Mouse (Mus musculus) right cerebral cortex, postnatal 25 days (tissue): ENCODE measurements around the gene Pcdh8.

Experiments
- DNase-seq: peaks from one replicate; pipeline ENCODE4 v3.0.0; 2022

Pcdh8 gene

DNA sequence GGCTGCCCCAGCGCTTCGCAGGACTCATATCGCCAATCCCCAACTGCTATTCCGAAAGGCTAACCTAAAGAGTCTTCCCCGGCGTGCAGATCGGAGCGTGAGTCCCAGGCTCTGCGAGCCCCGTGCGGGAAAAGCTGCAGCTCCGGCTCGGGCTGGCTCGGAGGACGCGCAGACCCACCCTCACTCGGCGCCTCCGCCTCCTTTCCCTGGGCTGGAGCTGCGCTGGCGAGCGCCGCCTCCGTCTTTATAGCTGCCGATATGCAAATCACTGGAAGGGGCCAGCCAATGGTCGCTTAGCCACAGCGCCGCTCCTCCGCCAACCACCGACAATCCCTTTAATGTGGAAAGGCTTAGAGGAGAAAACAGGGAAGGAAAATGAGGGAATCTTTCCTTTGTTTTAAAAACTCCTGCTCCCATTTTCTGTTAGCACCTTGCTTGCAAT lies at the start of gene Pcdh8:
Gene Pcdh8, minus strand, starts transcription at position 219 of the 442 bp plus-strand sequence.
- DNase-seq = peak; percentile 92

DNA sequence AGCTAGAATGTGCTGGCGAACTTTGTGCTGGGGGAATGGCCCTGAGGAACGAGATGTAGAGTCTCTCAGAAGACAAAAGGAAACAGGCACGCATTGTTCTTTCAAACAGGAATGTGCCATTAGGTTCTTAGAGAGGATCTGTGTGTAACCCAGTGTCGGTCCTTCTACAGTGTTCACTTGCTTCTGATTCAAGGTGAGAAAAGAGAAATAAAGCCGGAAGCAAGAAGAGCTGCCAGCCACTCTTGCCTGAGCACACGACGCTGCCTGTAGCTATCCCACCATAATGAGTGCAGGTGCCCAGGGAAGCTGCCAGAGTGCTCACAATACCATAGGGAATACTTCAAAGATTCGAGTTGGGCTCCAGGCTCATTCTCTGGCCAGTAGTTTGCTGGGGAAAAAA lies 43.6 kb upstream of the Pcdh8 start:
- no peak for DNase-seq

GRCm38 (mm10) chr14:79814084-79814483 lies 43.0 kb upstream of the Pcdh8 start:
- no peak for DNase-seq

GRCm38 (mm10) chr14:79793179-79793578 lies 22.1 kb upstream of the Pcdh8 start:
- DNase-seq = peak; percentile 35

- DNase-seq = no peak
Observed at GRCm38 (mm10) chr14:79789535-79789934, 18.4 kb upstream of the Pcdh8 start.

DNA sequence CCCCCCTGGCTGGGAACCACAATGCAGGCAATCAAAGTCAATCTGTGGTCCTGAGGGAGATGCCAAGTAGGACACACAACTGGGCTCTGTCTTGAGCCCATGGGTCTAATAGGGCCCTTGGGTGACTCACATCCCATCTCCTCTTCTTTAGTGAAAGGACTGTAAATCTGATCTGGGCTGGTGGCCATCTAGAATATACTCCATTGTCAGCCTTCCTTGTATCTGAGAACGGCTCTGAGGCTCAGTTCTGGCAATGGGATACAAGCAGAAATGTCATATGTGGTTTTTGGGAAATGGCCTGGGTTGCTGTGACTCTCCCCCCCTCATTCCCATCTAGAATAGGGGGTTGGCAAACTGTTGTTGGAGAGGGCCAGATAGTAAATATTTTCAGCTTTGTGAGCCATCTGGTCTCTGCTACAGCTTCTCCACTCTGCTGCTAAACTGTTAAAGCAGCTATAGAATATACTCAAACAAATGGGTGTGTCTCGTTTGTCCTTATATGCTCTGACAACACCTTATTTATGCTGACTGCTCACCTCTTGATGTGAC lies 17.6 kb upstream of the Pcdh8 start:
- DNase-seq = no peak

DNA sequence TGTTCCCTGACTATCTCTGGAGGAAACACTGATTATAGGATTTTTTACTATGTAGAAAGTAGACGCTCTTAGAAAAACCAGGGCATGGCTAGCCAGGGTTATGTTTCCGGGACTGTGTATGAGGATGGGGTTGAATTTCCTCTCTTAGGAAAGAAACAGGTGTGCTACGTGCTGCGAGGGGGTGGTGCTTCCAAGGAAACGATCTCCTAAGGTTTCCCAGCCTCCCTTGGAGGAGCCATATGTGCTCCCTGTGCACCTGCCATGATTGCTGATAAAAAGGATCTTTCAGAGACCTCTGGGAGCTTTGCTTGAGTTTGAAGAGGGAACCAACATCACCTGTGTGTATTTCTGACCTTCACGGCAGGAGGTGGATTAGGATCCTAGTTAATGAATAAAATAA lies 16.8 kb upstream of the Pcdh8 start:
- DNase-seq = no peak

DNA sequence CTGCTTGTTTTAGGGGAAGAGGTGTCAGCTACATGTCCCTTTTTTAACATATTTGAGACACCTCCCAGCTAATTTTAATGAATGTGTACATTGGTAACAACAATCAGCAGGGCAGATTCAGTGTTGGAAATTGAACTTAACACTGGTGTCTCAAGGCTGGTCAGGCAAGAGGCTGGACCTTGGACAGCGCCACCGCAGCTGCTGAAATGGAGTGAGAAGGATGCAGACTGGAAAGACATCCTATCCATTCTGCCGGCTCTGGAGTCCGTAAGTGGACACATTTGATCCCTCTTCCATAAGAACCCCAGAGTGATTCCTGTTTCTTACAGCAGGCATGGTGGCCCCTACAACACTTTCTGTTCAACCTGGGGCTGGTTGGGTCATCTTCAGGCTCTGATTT lies 14.3 kb upstream of the Pcdh8 start:
- no peak for DNase-seq

DNA sequence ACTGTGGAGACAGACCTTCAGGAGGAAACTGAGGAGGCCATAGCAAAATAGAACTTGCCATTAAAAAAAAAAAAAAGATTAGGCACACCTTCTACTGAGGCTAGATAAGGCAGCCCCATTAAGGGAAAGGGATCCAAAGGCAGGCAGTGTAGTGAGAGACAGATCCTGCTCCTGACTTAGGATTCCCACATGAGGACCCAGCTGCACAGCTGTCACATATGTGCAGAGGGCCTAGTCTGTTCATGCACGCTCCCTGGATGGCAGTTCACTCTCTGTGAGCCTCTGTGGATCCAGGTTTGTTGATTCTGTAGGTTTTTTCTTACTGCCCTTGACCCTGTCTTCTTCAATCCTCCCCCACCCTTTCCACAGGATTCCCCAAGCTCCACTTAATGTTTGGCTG lies 9.8 kb upstream of the Pcdh8 start:
- DNase-seq = no peak

DNA sequence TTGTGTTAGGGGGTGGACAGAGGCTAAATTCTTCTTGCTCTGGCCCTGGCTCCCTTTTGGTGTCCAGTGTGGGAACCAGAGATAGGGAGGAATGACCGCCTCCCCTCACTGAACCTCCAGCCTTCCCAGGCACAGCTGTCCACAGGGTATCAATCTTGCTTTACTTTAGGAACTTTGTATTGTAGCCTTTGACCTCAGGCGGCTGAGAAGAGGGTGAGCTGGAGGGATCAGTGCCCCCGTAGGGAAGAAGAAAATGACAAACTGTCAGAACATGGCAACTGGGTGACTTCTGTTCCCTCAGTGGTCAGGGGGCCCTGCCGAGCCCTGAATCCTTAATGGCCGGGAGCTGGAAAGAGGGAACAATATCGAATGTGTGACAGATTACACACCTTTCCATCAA lies 9.2 kb upstream of the Pcdh8 start:
- no peak for DNase-seq

GRCm38 (mm10) chr14:79779841-79780240 lies 8.7 kb upstream of the Pcdh8 start:
- DNase-seq = no peak

- peak; percentile 36 for DNase-seq
Observed at GRCm38 (mm10) chr14:79773425-79774391, 2.6 kb upstream of the Pcdh8 start.

DNA sequence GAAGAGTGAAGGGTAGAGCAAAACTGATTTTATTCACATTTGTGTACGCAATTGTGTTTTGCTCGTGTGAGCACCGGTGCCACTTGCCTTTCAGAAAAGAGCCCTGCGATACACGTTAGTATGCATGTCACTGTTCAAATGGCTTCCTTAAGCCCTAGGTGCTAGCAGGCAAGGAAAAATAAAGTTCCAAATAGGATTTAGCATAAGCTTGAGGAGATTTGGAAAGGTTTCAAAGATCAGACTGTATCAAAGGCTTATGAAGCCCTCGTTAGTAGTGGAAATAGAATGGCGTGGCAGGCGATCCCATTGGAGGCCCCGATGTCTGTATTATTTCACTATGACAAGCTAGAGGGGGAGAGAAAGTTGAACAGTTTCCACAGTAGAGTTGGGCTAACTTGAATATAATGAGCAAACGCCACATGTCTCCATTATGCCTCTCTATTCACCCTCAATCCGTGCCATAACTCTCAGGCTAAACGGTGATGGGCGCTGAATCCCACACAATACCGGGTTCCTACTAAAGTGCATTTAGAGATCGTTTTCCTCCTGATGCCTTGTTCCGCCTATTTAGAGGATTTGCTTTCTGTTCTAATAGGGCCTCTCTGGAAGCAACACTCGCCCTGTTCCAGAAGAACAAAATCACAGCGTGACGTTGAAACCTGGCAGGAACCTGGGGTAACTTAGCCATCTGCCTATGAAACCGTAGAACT lies 845 bp upstream of the Pcdh8 start:
- DNase-seq = no peak

- DNase-seq = peak; percentile 32
Observed at GRCm38 (mm10) chr14:79770306-79771093, 612 bp downstream of the Pcdh8 start.

DNA sequence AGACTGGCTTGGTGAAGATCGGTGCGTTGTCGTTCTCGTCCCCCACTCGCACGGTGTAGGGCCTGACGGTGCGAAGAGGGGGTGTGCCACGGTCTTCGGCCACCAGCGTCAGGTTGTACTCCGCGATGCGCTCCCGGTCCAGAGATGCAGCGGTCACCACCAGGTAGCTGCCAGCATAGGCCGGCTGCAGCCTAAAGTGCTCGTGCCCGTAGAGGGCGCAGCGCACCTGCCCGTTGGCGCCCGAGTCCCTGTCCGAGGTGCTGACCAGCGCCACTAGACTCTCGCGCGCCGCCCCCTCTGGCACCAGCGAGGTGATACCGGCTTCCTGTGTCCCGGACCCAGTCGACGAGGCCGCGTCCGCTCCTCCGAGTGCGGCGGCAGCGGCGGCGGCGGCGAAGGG lies 1.5 kb downstream of the Pcdh8 start:
- peak; percentile 69 for DNase-seq

- no peak for DNase-seq
Observed at GRCm38 (mm10) chr14:79768996-79769395, 2.1 kb downstream of the Pcdh8 start.

- DNase-seq = no peak
Observed at GRCm38 (mm10) chr14:79768076-79768830, 2.9 kb downstream of the Pcdh8 start.

GRCm38 (mm10) chr14:79767601-79768000 lies 3.5 kb downstream of the Pcdh8 start:
- DNase-seq = no peak

GRCm38 (mm10) chr14:79765196-79765765 lies 5.8 kb downstream of the Pcdh8 start:
- DNase-seq = no peak

DNA sequence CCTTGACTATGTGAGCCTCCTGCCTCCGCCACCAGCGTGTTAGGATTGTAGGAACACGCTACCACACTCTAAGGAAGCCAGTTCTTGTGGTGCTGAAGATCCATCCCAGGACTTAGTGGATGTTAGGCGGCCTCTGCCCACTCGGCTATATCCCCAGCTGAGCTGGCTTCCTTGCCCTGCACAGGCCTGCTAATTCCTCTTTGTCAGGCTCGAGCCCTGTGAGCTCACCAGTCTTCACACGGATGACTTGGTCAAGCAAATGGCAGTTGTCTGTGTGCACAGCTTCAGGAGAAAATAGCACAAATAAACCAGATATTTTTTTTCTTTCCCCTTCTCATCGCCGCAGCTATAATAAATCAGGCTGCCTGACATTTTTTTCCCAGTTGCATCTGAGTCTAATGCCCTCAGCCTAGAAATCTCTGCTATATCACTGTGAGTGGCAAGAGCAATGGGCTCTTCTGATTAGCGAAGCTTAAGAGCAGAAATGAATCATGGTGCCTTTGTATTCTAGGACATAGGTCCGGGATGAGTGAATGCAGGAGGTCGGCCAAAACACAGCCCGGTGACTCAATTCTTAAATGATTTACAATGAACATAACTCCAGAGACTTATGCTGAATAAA lies 16.4 kb downstream of the Pcdh8 start:
- DNase-seq = no peak

DNA sequence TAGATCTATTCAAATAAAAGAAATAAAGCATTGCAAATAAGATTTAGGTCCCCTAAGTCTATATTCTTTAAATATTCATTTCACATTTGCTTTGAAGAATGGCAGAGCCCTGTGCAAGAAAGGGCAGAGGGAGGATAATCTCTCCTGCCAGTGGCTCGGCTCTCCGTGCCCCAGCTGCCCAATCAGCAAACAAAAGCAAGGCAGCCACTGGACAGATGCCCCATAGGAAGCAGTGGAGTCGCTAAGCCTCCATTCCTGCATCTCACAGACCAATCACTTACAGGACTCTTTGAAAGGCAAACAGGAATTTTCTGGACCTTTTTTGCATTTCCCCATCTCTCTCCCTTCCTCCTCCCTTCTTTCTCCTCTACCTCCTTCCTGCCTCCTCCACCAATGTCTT lies 17.0 kb downstream of the Pcdh8 start:
- DNase-seq = no peak
